ENCODE assay signal across 8 mouse cellular contexts in genomic region chr9:86572196-86572595, GRCm38 (mm10). TPM values are rescaled to one million over a fixed set of nuclear protein-coding genes. Genes with fewer than 3 reads are reported as not detected.
DNase-seq lines count a peak whose midpoint lies in the region; ATAC-seq and TF ChIP-seq lines count a peak whose summit lies in the region.

No protein-coding gene starts in this region.

- H3K27me3 ChIP-seq in heart, embryonic 13.5 days (replicated peaks): no peaks in the 10 kb centered on the region
- H3K27me3 ChIP-seq in forebrain, postnatal 0 days (ENCODE audit: insufficient read depth, low read length): no peaks in the 10 kb centered on the region
- H3K27me3 ChIP-seq in liver, embryonic 13.5 days: no peaks in the 10 kb centered on the region
- no peaks in the 10 kb centered on the region for H3K27me3 ChIP-seq in stomach, embryonic 15.5 days (replicated peaks)

- H3K4me2 ChIP-seq in heart, embryonic 13.5 days: peak overlapping the region; percentile 100
- peak overlapping the region; percentile 99 for H3K4me2 ChIP-seq in forebrain, postnatal 0 days (ENCODE audit: low read depth)
- H3K4me2 ChIP-seq in liver, embryonic 13.5 days: peak overlapping the region; percentile 100
- H3K4me2 ChIP-seq in stomach, embryonic 15.5 days: peak overlapping the region; percentile 92

- no peaks in the 10 kb centered on the region for H3K9me3 ChIP-seq in heart, embryonic 13.5 days
- H3K9me3 ChIP-seq in forebrain, postnatal 0 days (ENCODE audit: low read length): no peaks in the 10 kb centered on the region
- no peaks in the 10 kb centered on the region for H3K9me3 ChIP-seq in liver, embryonic 13.5 days (replicated peaks)
- H3K9me3 ChIP-seq in stomach, embryonic 15.5 days: no peaks in the 10 kb centered on the region

- no peak for TF ChIP-seq CTCF in forebrain, postnatal 0 days (IDR thresholded peaks at IDR 0.05; ENCODE audit: low read depth)

- peak; percentile 15; the same call in 1 of the 2 replicates for ATAC-seq in heart, embryonic 13.5 days (ENCODE audit: extremely low read depth, insufficient number of reproducible peaks, low FRiP score, low TSS enrichment)
- peak; percentile 38 for ATAC-seq in forebrain, postnatal 0 days
- ATAC-seq in liver, embryonic 13.5 days (ENCODE audit: low read depth): peak; percentile 29
- peak; percentile 43 for ATAC-seq in stomach, embryonic 15.5 days (ENCODE audit: insufficient read depth, low FRiP score, low read depth)

- no peak for DNase-seq in heart, adult 18-20 months
- peak; percentile 59 for DNase-seq in thymus, postnatal 0 days (ENCODE audit: low spot score)
- no peak for DNase-seq in thymus, postnatal 36 days
- no peak for DNase-seq in forebrain, postnatal 0 days
- no peak for DNase-seq in liver, embryonic 13.5 days
- DNase-seq in B cell, adult 2 months: no peak

- peak overlapping the region; percentile 77 for H3K4me3 ChIP-seq in heart, embryonic 13.5 days
- peak overlapping the region; percentile 67 for H3K4me3 ChIP-seq in forebrain, postnatal 0 days (ENCODE audit: low read depth, low read length)
- peak overlapping the region; percentile 74 for H3K4me3 ChIP-seq in liver, embryonic 13.5 days (replicated peaks)
- peak overlapping the region; percentile 84 for H3K4me3 ChIP-seq in stomach, embryonic 15.5 days (replicated peaks)

- peaks cover 22% of the 10 kb centered on the region for H3K36me3 ChIP-seq in heart, embryonic 13.5 days
- peaks cover 11% of the 10 kb centered on the region; the same call in 1 of the 2 replicates for H3K36me3 ChIP-seq in forebrain, postnatal 0 days (ENCODE audit: insufficient read depth)
- H3K36me3 ChIP-seq in liver, embryonic 13.5 days: peaks cover 15% of the 10 kb centered on the region
- H3K36me3 ChIP-seq in stomach, embryonic 15.5 days: peaks cover 4% of the 10 kb centered on the region

- peaks cover 22% of the 10 kb centered on the region for H3K4me1 ChIP-seq in heart, embryonic 13.5 days
- peaks cover 8% of the 10 kb centered on the region; the same call in 1 of the 2 replicates for H3K4me1 ChIP-seq in forebrain, postnatal 0 days (ENCODE audit: insufficient read depth)
- peaks cover 28% of the 10 kb centered on the region for H3K4me1 ChIP-seq in liver, embryonic 13.5 days (replicated peaks)
- peaks cover 3% of the 10 kb centered on the region; the same call in 1 of the 2 replicates for H3K4me1 ChIP-seq in stomach, embryonic 15.5 days

- H3K9ac ChIP-seq in heart, embryonic 13.5 days: peak overlapping the region; percentile 81
- H3K9ac ChIP-seq in forebrain, postnatal 0 days: peak overlapping the region; percentile 69
- H3K9ac ChIP-seq in liver, embryonic 13.5 days: peak overlapping the region; percentile 70
- H3K9ac ChIP-seq in stomach, embryonic 15.5 days: 0 out of 2 replicates have a peak overlapping the region, but pooled peaks have one; percentile 29

- no peak overlapping the region for H3K27ac ChIP-seq in heart, embryonic 13.5 days (replicated peaks)
- peak overlapping the region; percentile 57; the same call in 1 of the 2 replicates for H3K27ac ChIP-seq in forebrain, postnatal 0 days (ENCODE audit: low read depth, low read length)
- H3K27ac ChIP-seq in liver, embryonic 13.5 days: no peak overlapping the region
- H3K27ac ChIP-seq in stomach, embryonic 15.5 days: no peak overlapping the region

- WGBS in heart, embryonic 13.5 days: 1% methylated on average over 25 of the region's 25 CpGs
- WGBS in forebrain, postnatal 0 days: 1% methylated on average over 25 of the region's 25 CpGs
- WGBS in liver, embryonic 13.5 days (ENCODE audit: insufficient replicate concordance): under 1% methylated on average over 25 of the region's 25 CpGs
- WGBS in stomach, embryonic 15.5 days: under 1% methylated on average over 25 of the region's 25 CpGs

RNA-seq across cellular contexts. Expression of gene Rwdd2a, which starts 0.4 kb away (rescaled TPM):
- polyA plus RNA-seq in heart, embryonic 13.5 days (2015; fragmentation: Nextera tagmentation; extraction: Ambion mirVana): 3.9 and 4.1 TPM in 2 replicates
- total RNA-seq in heart, adult 18-20 months (2021): under 1 TPM; 0.21 to 0.77 TPM
- polyA plus RNA-seq in thymus, postnatal 0 days (2015; fragmentation: Nextera tagmentation; extraction: Ambion mirVana): 6.2 and 7.3 TPM in 2 replicates
- total RNA-seq in forebrain, postnatal 0 days (2014; rRNA removed): 19.1 and 21.2 TPM in 2 replicates
- polyA plus RNA-seq in forebrain, postnatal 0 days (2015; fragmentation: Nextera tagmentation; extraction: Ambion mirVana): 32.9 and 40.7 TPM in 2 replicates
- 0.80 and 1.2 TPM in 2 replicates for polyA plus RNA-seq in liver, embryonic 13.5 days (2015; fragmentation: Nextera tagmentation; extraction: Ambion mirVana)
- polyA plus RNA-seq in stomach, embryonic 15.5 days (2015; fragmentation: Nextera tagmentation; extraction: Ambion mirVana): 2.4 and 2.7 TPM in 2 replicates

RNA-seq across cellular contexts. Expression of gene Pgm3, which starts 0.6 kb away (rescaled TPM):
- 21.6 and 23.4 TPM in 2 replicates for polyA plus RNA-seq in heart, embryonic 13.5 days (2015; fragmentation: Nextera tagmentation; extraction: Ambion mirVana)
- 1 to 10 TPM; 7.4 to 7.8 TPM for total RNA-seq in heart, adult 18-20 months (2021)
- polyA plus RNA-seq in thymus, postnatal 0 days (2015; fragmentation: Nextera tagmentation; extraction: Ambion mirVana): 20.7 and 23.0 TPM in 2 replicates
- total RNA-seq in forebrain, postnatal 0 days (2014; rRNA removed): 21.7 and 25.9 TPM in 2 replicates
- 30.1 and 32.8 TPM in 2 replicates for polyA plus RNA-seq in forebrain, postnatal 0 days (2015; fragmentation: Nextera tagmentation; extraction: Ambion mirVana)
- polyA plus RNA-seq in liver, embryonic 13.5 days (2015; fragmentation: Nextera tagmentation; extraction: Ambion mirVana): 17.0 and 21.9 TPM in 2 replicates
- 35.0 and 37.0 TPM in 2 replicates for polyA plus RNA-seq in stomach, embryonic 15.5 days (2015; fragmentation: Nextera tagmentation; extraction: Ambion mirVana)

Comparison
In these comparisons a context has a peak if more than half of its experiments do, and no peak if none do; other contexts are left out.
1. H3K9ac ChIP-seq: peak in every context shown above with its lines; median percentile 81 in heart, embryonic 13.5 days; 70 in liver, embryonic 13.5 days; 69 in forebrain, postnatal 0 days; 29 in stomach, embryonic 15.5 days.